Mouse (Mus musculus): Measurements from ENCODE around the gene Asb1.

Asb1 gene

DNA sequence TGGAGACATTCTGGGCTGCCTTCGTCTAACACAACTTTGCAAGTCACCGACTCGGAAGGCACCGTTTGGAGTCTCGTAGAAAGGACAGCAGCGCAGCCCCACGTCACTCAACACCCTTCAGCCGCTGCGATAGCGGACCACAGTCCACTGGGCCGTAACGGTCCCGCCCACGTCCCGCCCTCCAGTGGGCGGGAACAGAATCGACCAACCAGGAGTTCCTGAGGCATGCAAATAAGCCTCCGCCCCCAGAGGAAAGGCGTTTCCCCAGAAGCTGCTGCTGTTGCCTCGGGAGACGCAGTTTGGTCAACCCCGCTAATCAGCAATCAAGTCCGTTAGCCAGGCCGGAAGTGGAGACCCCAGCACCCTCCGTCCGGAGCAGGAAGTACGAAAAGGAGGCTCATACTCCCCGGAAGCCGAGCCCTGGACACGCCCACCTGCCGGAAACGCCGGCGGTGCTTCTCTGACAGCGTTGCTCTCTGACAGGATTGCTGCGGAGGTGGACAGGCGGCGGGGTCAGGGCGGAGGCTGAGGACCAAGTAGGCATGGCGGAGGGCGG, at the start of gene Asb1:
Asb1 (plus strand) TSS at position 274 of the 556 bp plus-strand sequence.
- in situ Hi-C loops (cut with MboI; ENCODE audit: low sequenced_read_pairs) = no loop called here

DNA sequence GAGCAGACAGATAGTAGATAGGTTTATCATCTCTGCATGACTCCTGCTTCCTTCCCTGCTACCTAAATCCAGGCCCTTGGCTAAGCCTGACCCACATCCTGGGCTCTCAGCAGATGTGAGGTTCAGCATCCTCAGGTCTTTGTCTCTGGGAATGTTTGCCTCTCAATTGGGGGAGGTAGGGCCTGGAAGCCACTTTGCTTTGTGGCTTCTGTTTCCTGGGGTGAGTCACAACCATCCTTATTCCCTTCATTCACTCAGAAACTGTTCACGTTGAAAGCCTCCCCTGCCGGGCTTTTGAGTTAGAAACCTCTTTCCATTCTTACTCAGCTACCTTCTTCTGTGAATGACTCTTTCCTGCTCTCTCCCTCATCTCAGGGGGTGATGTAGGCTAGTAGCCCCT, 47.6 kb upstream of the Asb1 start:
- in situ Hi-C loops (cut with MboI; ENCODE audit: low sequenced_read_pairs) = no loop called here

DNA sequence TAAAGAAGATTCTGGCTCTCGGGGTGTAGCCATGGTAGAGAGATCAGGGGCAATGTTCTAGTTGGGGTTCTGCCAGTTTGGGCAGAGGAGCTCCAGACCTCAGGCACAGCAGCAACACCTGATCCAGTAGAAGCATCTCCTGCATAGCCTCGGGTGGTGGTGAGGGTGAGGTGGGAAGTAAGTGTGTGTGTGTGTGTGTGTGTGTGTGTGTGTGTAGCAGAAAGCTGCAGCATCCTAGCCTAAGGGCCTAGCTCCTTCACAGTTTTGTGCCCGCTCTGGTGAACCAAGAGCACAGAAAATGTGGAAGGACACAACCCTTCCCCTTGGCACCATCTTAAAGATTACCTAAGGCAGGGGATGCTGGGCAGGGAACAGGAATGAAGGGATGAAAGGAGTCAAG, 46.4 kb upstream of the Asb1 start:
- in situ Hi-C loops (cut with MboI; ENCODE audit: low sequenced_read_pairs) = no loop called here

DNA sequence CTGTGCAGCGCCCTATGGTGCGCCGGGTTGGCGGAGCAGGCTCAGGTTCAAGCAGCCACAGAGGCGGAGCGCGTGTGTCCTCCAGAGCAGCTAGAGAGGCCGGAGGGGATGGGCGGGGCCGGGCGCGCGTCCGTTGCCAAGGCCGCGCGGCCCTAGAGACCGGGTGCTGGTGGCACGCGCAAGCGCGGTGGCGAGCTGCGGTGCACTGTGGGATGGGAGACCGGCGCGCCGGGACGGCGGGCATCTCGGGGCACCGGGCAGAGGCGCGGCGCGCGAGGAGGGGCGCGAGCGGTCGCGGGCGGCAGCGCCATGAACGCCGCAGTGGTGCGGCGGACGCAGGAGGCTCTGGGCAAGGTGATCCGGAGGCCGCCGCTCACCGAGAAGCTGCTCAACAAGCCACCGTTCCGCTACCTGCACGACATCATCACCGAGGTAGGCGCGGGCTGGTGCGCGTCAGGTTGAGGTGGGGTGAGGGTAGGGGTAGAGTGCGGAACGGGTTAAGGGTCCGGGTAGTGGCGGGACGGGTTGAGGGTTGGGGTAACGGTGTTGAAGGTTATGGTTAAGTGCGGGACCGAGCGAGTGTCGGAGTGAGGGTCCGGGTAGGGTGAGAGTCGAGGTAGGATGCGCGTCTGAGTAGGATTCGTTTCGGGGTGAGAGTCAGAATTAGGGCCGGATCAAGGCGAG, 45.7 kb upstream of the Asb1 start, which contains the start of gene Traf3ip1:
Traf3ip1 (plus strand) TSS at position 191 of the 684 bp plus-strand sequence.
- in situ Hi-C loops (cut with MboI; ENCODE audit: low sequenced_read_pairs) = no loop called here

DNA sequence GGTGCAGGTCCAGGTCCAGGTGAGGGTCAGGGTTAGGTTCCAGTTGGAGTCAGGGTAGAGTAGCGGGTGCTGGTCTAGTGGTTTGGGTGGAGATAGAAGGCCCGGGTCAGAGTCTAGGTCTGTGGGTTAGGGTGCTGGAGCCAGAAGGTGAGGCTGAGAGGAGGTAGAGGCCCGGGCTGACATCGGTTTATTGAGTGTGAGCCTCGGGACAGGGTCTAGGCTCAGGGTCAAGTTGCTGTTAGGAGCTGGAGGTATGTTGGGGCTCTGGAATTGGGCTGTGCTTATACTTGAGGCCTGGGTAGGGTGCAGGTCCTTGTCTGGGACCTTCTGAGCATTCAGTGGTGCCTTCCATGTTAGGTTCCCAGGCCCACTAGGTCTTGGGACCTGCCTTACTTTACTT, 45.0 kb upstream of the Asb1 start:
- in situ Hi-C loops (cut with MboI; ENCODE audit: low sequenced_read_pairs) = no loop called here

DNA sequence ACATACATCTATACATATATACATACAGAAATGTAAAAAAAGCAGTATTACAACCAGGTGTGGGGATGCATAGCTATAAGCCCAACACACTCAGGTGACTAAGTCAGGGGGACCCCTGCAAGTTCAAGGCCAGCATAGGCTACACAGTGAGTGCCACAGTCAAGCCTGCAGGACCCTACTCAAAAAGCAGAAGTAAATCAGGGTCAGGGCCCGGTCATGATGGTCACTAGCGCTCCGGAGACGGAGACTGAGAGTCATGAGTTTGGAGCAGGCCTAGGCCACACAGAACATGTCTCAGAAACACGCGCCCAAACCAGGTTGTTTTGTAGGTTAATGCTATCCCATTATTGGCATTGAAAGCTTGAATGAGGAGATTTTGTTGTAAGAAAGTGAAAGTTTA, 41.8 kb upstream of the Asb1 start:
- in situ Hi-C loops (cut with MboI; ENCODE audit: low sequenced_read_pairs) = no loop called here

DNA sequence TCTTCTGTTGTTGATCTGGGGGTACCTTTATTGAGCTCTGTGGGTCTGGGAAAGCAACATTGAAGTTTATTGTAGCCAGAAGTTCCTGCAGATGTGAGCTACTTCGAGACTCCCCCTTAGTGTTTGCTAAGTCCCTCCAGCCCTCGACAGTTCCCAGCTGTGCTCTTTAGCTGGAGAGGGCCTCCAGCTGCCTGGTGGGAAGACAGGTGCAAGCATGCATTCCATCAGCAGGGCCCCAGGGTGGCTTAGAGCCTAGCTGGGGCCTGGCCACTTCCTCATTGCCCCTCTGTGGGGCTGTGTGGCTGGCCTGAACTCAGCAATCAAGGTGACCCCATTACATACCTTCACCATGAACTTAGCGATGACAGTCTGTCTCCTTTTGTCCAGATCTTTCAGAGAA, 35.7 kb upstream of the Asb1 start:
- in situ Hi-C loops (cut with MboI; ENCODE audit: low sequenced_read_pairs) = no loop called here

DNA sequence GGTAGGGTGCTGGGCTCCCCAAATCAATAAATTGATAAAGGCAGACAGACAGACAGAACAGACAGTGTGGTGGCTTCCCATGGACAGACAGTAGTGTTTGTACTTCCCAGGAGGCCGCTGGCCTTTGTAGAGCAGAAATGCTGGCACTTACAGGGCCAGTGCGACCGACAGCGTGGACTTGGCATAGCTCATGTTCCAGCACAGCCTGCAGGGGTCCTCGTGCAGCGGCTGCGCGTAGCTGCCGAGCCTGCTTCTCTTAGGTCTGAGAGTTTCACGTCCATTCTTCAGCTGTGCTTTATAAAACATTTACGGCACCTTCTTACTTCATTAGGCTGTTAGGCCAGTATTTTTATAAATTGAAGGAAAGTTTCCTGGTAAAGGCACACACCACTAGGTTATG, 25.4 kb upstream of the Asb1 start:
- in situ Hi-C loops (cut with MboI; ENCODE audit: low sequenced_read_pairs) = no loop called here

DNA sequence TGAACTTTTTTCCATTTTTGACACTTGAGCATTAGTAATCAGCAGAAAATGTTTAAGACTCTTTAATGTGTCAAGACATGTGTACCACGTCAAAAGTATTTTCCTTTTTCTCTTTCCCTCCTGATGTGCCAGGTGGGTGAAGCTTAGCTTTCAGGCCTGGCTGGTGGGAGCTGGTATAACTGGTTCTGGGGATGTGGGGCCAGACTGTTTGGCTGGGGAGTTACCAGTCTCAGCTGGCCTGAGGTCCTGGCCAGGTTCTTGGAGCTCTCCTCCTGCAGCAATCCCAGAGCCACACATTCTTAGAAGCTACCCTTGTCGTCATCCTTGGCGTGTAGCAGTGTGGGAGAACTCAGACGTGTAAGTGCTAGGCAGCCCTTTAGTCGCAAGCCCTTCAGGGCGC, 24.7 kb upstream of the Asb1 start:
- in situ Hi-C loops (cut with MboI; ENCODE audit: low sequenced_read_pairs) = no loop called here

DNA sequence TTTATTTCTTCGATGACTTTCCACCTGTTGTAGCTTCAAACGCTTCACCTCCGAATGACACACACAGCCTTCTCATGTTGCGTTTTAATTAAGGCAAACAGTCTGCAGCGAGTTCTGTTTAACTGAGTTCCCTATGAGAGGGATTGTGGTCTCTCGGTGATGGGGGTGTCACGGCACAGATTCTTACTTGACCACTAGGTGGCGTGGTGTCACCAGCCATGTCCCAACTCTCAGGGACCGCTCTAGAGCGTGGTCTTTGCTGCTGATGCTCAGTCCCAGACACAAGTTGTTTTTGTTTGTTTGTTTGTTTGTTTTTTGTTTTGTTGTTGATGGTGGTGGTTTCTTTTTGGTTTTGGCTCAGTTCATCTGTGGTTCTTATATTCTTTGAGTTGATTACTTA, 16.6 kb upstream of the Asb1 start:
- in situ Hi-C loops (cut with MboI; ENCODE audit: low sequenced_read_pairs) = no loop called here

DNA sequence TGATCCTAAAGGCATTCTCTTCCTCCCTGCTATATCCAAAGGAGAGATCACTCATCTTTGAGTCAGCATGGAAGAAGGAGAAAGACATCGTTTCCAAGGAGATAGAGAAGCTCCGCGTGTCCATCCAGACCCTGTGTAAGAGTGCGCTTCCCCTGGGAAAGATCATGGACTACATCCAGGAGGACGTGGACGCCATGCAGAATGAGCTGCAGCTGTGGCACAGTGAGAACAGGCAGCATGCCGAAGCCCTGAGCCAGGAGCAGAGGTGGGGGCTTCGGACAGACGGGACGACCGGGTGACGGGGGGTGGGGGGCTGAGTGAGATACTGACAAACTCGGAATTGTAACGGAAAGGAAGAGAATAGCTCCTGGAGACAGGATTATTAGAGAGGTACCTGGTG, 14.5 kb upstream of the Asb1 start:
- in situ Hi-C loops (cut with MboI; ENCODE audit: low sequenced_read_pairs) = no loop called here

DNA sequence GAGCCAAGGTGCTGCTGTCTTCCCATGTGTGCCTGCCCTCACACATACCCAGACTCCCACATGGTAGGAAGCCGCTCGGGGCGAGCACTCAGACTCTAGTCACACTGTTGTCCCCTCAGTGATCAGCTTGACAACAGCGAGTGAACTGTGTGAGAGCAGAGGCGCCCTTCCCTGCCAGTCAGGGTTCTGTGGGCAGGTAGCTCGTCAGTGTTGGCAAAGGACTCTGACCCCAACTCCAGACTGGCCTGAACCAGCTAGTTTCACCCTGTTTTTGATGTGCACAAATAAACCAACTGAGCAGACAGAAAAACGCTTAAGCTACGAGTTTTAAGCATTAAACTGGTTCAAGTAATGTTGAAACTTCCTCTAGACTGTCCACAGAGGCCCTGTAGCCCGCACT, 10.2 kb upstream of the Asb1 start:
- in situ Hi-C loops (cut with MboI; ENCODE audit: low sequenced_read_pairs) = no loop called here

DNA sequence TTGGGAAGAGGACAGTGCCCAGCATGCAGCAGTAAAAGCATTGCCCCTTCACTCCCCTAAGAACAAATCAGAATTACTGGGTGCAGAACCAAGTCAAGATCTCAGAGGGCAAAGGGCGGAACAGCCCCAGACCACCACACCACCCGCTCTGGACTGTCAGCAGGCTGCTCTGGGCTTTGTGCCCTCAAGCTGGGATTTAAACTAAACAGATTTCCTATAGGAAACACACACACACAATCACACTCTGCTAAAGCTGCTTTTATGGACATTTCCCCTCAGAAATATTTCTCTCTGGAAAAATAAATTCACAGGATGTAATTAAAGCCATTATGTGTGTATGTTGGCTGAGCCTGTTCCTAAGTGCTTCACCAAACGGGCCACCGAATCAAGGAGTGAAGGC, 8.1 kb upstream of the Asb1 start:
- in situ Hi-C loops (cut with MboI; ENCODE audit: low sequenced_read_pairs) = no loop called here

DNA sequence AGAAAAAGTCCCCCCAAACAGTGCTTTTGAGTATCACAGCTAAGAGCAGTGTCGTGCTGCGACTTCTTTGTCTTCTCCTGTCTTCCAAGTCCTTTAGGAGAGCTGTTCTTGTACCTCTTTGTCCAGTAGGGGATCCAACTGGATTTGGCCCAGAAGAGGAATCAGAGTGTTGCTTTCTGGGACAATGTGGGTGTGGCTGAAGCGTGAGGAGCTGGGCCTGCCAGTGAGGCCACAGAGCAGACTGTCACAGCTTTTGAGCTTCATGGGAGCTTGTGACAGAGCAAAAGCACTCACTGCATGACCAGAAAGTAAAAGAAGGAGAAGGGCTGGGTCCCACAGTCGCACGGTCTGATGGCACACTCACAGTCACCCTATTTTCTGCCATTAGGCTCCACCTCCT, 7.5 kb upstream of the Asb1 start:
- in situ Hi-C loops (cut with MboI; ENCODE audit: low sequenced_read_pairs) = no loop called here

DNA sequence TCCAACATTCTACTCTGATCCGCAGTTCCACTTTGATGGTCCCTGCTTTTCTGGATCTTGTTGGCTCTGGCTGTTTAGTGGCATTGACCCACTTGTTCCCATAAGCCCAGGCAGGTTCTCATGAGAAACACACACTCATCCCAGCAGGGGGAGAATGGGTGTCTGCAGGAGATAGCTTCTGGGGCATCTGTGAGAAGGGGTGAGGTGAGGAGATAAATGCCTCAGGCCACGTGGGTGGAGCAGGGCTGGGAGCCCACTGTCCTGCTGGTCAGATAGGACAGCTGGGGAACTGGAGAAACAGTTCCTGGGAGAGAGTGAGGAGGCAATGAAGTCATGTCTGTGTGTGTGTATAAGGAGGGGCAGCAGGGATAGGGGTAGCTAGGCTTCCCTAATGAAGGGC, 6.9 kb upstream of the Asb1 start:
- in situ Hi-C loops (cut with MboI; ENCODE audit: low sequenced_read_pairs) = no loop called here

DNA sequence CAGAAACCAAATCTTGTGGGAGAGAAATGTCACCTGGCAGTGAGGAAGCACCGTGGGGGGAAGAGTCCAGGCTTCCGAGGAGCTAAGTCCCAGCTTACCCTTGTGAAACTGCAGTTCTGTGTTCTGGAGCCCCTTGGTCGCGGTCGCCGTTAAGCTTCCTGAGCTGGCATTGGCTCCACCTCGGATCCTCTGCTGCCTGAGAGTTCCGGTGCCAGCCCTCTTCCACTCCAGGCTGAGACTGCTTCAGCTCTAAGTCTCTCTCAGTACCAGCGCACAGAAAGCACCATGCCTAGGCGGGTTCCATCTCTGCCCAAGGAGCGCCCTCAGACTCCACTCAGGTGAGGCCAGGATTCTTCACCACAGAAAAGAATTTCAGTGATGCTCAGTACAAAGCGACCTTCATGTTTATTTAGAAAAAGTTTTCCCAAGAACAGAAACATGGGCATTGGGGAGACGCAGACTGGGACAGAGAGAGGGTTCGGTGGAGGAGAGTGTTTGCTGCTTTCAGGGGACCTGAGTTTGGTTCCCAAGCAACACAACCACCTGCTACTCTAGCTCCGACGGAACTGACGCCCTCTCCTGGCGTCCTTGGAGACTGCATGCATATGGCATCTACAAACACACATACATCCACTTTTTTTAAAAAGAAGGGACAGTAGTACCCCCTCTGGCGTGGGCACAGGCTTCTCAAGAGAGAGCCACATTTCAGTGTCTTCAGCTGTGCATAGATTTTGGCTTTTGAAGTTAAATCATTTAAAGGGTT, 6.2 kb upstream of the Asb1 start:
- in situ Hi-C loops (cut with MboI; ENCODE audit: low sequenced_read_pairs) = no loop called here

DNA sequence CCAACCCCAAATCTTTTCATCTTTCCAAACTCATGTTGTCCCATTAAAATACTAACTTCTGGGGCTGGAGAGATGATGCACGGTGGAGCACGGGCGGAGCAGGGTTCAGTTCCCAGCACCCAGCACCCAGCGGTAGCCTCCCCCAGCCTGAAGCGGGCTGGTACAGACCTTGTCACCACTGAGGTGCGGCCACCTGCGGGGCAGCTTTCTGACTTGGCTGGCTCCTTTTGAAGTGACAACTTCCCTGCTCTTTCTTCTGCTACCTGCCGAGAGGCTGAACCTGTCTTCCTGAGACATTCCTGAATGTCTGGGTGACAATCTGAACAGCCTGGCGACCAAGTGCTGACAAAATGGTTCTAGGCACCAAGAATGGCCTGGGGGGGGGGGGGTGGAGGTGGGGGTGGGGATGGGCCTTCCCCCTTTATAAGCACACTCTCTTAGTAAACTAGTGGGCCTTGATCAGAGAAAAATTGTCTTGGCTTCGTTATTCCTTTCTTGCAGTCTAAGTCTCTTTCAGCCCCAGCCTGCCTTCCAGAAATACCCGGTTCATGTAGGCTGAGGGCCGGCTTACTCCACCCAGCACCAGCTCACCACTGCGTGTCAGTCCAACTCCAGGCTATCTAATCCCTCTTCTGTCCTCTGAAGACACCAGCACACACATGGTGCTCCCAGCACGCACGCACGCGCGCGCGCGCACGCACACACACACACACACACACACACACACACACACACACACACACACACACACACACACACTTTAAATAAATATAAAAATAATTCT, 2.4 kb upstream of the Asb1 start:
- in situ Hi-C loops (cut with MboI; ENCODE audit: low sequenced_read_pairs) = no loop called here

DNA sequence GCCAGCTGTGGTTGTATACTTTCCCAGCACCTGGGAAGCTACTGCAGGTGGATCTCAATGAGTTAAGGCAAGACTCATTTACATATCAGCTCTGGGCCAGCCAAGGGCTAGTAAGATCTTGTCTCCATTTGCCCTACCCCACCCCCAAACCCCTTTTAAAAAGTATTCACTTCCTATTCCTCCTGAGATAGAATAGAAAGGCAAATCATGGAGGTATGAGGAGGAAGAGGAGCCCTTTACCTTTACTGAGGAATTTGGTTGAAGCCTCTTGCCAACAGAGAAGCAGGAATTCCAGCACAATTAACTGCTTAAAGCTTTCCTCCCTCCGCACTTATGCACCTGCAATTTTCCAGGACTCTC, 1.8 kb upstream of the Asb1 start:
- in situ Hi-C loops (cut with MboI; ENCODE audit: low sequenced_read_pairs) = no loop called here

DNA sequence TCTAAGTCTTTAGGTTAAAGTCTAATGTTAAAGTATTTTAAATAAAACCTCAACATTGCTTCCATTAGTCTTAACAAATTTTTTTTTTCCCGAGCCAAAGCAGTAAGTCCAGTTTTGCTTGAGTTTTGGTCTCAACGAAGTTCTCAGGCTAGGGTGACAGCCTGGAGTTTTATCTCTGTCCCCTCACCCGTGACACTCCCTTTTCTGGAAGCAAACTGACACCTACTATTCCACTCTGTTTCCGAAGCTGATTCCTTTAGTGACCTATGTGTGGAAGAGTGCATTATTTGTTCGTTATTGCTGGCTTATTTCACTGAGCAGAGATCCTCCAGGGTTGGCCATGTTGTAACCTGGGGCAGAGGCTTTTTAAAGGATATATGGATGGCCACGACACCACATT, 1.1 kb upstream of the Asb1 start:
- in situ Hi-C loops (cut with MboI; ENCODE audit: low sequenced_read_pairs) = no loop called here

DNA sequence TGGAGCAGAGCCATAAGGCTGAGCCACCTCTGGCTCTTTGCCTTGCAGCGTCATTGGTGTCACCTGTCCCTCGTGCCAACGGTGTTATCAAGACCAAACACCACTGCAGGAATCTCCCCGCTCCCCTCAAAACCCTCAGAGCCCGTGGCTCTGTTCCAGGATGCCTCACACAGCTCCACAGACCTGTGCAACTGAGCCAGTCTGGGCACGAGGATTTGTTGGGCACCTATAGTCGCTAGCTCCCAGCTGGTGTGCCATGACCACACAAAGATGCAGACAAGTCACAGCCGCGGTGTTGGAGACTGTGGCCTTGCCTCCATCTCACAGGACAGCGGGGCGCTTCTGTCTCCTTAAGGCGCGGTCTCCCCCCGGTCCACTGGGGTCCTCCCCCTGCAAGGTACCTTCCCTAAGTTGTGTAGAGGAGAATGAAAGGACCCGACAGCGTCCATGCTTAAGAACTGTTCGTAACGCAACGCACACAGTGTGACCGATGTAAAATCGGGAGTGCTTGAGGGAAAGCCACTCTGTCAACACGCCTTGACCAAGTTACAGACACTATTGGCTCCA, 557 bp upstream of the Asb1 start:
- in situ Hi-C loops (cut with MboI; ENCODE audit: low sequenced_read_pairs) = no loop called here

DNA sequence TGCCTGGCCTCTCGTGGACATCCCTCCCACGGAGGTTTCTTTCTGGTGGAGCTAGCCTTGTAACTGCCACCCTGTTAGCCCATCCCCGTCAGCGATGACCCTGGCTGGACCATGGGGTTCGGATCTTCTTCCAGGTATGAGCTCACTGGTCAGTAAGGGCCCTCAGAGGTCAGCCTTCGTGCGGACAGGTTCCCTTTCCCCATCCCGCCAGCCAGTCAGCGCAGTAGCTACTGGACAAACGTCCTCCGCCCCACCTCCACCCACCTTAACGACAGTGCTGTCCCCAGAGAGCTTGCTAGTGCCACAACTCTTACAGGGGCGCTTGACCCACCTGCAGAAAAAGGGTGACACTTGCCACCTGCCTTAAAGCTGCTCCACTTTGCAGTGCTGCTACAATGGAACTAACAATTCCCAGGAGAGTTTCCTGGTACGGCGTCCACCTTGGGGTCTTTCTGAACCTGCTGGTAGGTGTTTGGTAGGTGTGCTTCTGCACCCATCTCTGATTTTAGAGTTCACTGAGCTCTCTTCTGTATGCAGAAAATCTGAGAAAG, 773 bp downstream of the Asb1 start:
- in situ Hi-C loops (cut with MboI; ENCODE audit: low sequenced_read_pairs) = no loop called here
